In genomic region chr2:26208126-26208789, GRCm38 (mm10) we compare ENCODE assay signal across 8 mouse cellular contexts. TPM values are rescaled to one million over a fixed set of nuclear protein-coding genes. Genes with fewer than 3 reads are reported as not detected.
DNase-seq lines count a peak whose midpoint lies in the region; ATAC-seq and TF ChIP-seq lines count a peak whose summit lies in the region.

Gene Lhx3, minus strand, starts transcription at chr2:26208289.

- no peaks in the 10 kb centered on the region for H3K4me1 ChIP-seq in lung, embryonic 14.5 days (ENCODE audit: insufficient read depth)

- 6% methylated on average over 19 of the region's 19 CpGs for WGBS in lung, embryonic 14.5 days

- DNase-seq in 3134 (ENCODE audit: extremely low read depth, insufficient read length, low spot score): peak; percentile 53
- peak; percentile 88 for DNase-seq in ZHBTc4 (ENCODE audit: low read depth, low spot score)
- DNase-seq in heart, postnatal 25 days (ENCODE audit: low spot score): peak; percentile 28
- peak; percentile 89 to 97 for DNase-seq in kidney, postnatal 36 days
- DNase-seq in lung, embryonic 14.5 days: peak; percentile 97
- peak; percentile 92 for DNase-seq in ovary, postnatal 36 days (ENCODE audit: low spot score)
- DNase-seq in urinary bladder, postnatal 14 days (ENCODE audit: low spot score): peak; percentile 90

- H3K9me3 ChIP-seq in lung, embryonic 14.5 days (ENCODE audit: low read depth, low read length): no peaks in the 10 kb centered on the region

- no peak for TF ChIP-seq CTCF in lung, embryonic 14.5 days (IDR thresholded peaks at IDR 0.05; ENCODE audit: low read depth)

- H3K4me2 ChIP-seq in lung, embryonic 14.5 days: no peak within 1 kb of the TSS

- peaks cover 28% of the 10 kb centered on the region for H3K36me3 ChIP-seq in lung, embryonic 14.5 days (ENCODE audit: insufficient read depth)

- ATAC-seq in erythroid progenitor cell, adult 5-6 weeks (replicated peaks; ENCODE audit: low FRiP score, poor library complexity, severe bottlenecking): 0 out of 2 replicates have a peak, but pooled peaks have one; percentile 48
- peak; percentile 92 for ATAC-seq in lung, embryonic 14.5 days (ENCODE audit: insufficient read depth)

- no peak within 1 kb of the TSS for H3K27ac ChIP-seq in lung, embryonic 14.5 days (ENCODE audit: low read depth)

- H3K9ac ChIP-seq in lung, embryonic 14.5 days: no peak within 1 kb of the TSS

- peaks cover 48% of the 10 kb centered on the region for H3K27me3 ChIP-seq in lung, embryonic 14.5 days (ENCODE audit: insufficient read depth, low read length)

- intact Hi-C loops in heart, postnatal 25 days (cut with DNase I): no loop called here

- H3K4me3 ChIP-seq in lung, embryonic 14.5 days (ENCODE audit: low read depth, low read length): no peak within 1 kb of the TSS

RNA-seq across cellular contexts. Expression of gene Lhx3, which starts in this region (rescaled TPM):
- total RNA-seq in erythroid progenitor cell, adult 5-6 weeks (2015; ENCODE audit: low replicate concordance): not detected in 2 replicates
- total RNA-seq in erythroid progenitor cell, adult 5-6 weeks (2017; ENCODE audit: low replicate concordance): not detected in 2 replicates
- not detected for total RNA-seq in heart, postnatal 25 days (2021)
- 0.27 TPM in 1 of 2 replicates, not detected in the other for polyA plus RNA-seq in lung, embryonic 14.5 days (2014; fragmentation: Nextera tagmentation; extraction: Ambion mirVana)

Comparison
In these comparisons a context has a peak if more than half of its experiments do, and no peak if none do; other contexts are left out.
1. Peak in ATAC-seq in erythroid progenitor cell, adult 5-6 weeks; RNA of the gene not detected or under 1 TPM.
2. Peak in DNase-seq in heart, postnatal 25 days; RNA of the gene not detected or under 1 TPM.
3. Peak in DNase-seq and ATAC-seq in lung, embryonic 14.5 days; RNA of the gene not detected or under 1 TPM.
4. DNase-seq: peak in every context shown above with its lines; median percentile 97 in lung, embryonic 14.5 days; 93 in kidney, postnatal 36 days; 92 in ovary, postnatal 36 days; 90 in urinary bladder, postnatal 14 days; 88 in ZHBTc4; 53 in 3134; 28 in heart, postnatal 25 days.